Mouse (Mus musculus): ENCODE measurements at regions not wholly inside any gene's neighbourhood (a gene's known extent, or its start where the extent isn't known, plus 50 kb on each side); places are given as distances from the start of the nearest gene placed in this dataset.

DNA sequence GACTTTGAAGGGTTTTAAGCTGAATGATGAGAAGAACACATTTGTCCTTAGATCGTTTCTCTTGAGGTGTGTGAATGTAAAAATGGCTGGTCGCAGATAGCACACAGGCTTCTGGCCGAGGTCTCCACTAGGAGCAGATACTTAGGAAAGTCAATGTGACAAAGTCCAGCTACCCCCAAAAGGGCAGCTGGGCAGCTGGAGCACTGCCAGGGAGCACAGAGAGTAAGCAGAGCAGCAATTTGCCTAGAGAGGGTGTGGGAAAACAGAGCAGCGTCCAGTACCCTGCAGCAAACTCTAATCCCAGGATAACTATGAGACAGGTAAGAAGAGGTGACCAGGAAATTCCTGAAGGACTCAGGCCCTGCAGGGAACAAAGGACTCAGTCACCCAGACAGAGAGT lies 79.4 kb downstream of the S1pr1 start:
- no peak for TF ChIP-seq CTCF (IDR thresholded peaks at IDR 0.05; ENCODE audit: borderline replicate concordance, control insufficient read depth, extremely low read depth, insufficient read depth, low read length, poor library complexity)
- no peak for TF ChIP-seq POLR2A (IDR thresholded peaks at IDR 0.05; ENCODE audit: control insufficient read depth, extremely low read depth, insufficient read depth, low read length, poor library complexity)
